Mouse (Mus musculus) CD4-positive naive resting alpha-beta T cell, adult 57 days (primary cell): Measurements from ENCODE around the gene Scp2. TPM values are rescaled to one million over a fixed set of nuclear protein-coding genes. Genes with fewer than 3 reads are reported as not detected.

ENCODE experiments used
- total RNA-seq: library from RNA; stranded (reverse); gene quantifications from one replicate; pipeline ENCODE4 v1.2.4, GENCODE M21; 2023

The Scp2 gene
- 115 TPM for total RNA-seq

DNA sequence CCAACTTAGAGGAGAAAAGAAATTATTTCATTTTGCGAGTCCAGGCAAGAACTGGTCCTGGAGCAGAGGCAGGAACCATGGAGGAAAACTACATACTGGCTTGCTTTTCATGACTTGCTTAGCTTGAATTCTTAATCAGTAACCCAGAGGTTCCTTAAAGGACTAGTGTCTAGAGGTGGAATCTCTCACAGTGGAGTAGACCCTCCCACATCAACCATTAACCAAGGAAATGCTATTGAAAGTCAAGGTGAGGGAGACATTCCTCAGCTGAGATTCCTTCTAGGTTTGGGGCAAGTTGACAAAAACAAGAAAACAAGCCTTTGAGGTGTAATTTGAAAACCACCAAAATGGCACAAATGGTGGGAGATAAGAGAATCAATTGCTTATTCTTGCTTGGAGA is at the start of gene Scp2:
Gene Scp2 (minus strand): TSS at position 119 of the 400 bp plus-strand sequence.

DNA sequence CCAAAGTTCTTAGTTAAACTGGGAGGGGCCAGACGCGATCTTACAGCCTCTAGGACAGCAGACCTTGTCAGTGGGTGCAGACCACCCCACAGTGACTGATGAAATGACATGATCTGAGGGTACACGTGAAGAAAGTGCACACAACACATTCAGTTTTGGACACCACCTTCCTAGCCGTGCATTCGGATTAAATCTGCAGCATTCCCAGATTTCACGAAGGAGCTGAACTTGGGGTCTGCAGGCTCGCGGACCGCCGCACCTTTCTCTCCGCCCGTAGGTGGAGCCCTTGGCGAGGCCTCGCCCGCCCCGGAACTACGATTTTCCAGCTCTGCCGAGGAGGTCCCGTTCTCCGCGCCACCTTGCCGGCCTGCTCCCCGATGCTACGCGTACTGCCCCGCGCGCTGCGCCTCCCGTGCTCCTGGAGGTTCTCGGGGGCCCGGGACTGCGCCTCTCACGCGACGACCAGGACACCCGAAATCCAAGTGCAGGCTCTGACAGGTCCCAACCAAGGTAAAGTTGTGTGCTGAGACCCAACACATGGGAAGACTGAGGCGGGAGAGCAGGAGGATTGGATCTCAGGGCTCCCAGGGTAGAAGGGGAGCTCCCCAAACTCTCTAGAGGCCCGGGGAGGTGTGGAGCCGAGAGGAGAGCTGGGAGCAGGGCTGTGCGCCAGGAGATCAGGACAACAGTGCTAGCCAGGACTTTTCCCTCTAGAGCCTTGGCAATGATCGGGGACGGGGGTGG is 20.5 kb upstream of the Scp2 start, which contains the start of gene Echdc2:
Gene Echdc2 (plus strand): TSS at position 286 of the 744 bp plus-strand sequence.

DNA sequence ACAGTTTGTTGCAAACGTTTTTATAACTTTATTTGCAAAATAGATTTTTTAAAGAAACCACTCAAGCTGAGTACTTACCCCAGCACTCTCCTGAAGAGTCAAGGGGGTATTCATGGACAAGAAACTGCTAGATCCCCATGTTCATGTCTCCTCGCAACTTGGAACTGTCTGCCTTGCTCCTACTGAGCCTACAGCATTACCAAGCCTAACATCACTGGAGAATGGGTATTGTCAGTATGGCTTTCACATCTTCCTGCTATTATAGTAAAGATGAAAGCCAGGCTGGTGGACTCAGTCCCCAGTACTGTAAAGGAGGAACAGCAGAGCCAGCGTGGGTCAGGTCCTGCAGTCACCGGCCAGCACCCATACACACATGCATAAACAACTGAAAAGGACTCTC is 48.5 kb downstream of the Scp2 start, which contains the start of gene Podn:
Gene Podn (minus strand): TSS at position 101 of the 400 bp plus-strand sequence.

Other genes starting within 250 kb of the Scp2 start
- gene Cpt2, start 221.4 kb downstream of the Scp2 start, total RNA-seq = 4.0 TPM
- not detected for gene Slc1a7, start 176.7 kb downstream of the Scp2 start, total RNA-seq
- gene Podn, start 48.6 kb downstream of the Scp2 start, total RNA-seq = 2.1 TPM
- gene Echdc2, start 20.4 kb upstream of the Scp2 start, total RNA-seq = not detected
- gene Zyg11a, start 73.0 kb upstream of the Scp2 start, total RNA-seq = not detected
- 38.8 TPM for gene Zyg11b, start 156.1 kb upstream of the Scp2 start, total RNA-seq
- gene Coa7, start 183.1 kb upstream of the Scp2 start, total RNA-seq = 19.9 TPM
- not detected for gene Shisal2a, start 238.4 kb upstream of the Scp2 start, total RNA-seq